Mouse (Mus musculus): Measurements from ENCODE around the gene 2610301B20Rik.

DNA sequence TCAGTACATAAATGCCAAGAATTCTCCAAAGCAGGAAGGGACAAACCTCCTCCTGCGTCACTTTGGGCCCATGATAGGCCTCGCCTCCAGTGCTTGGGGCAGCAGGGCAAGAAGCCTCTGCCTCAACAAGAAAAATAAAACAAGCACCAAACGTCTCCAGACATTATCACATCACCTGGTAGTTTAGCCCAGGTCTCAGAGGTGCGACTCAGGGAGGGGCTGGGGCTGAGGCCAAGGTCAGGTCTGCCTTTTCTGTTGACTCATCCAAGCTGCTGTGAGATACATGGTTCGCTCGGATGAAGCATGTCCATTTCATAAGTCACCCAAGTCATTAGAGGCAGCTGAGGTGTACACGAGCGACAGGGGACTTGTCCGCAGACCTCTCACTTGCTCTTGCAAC is 56.7 kb downstream of the 2610301B20Rik start:
- TF ChIP-seq CTCF (IDR thresholded peaks at IDR 0.05; ENCODE audit: extremely low read depth, insufficient read length, insufficient replicate concordance, low read depth, low read length) (no peak), POLR2A (IDR thresholded peaks at IDR 0.05; ENCODE audit: low read depth, low read length) (no peak)

Measured in small intestine, adult 2 months (tissue).